Mouse (Mus musculus) CH12.LX (cell line): ENCODE results near the gene Taf15. TPM values are rescaled to one million over a fixed set of nuclear protein-coding genes. Genes with fewer than 3 reads are reported as not detected.
A peak's percentile ranks its signal among the peaks of the same experiment; 100 is the strongest.

Experiments used
- DNase-seq: peaks from one replicate; pipeline ENCODE4 v3.0.0-alpha.2; 2013; ENCODE audit errors: extremely low read depth
- H3K27ac ChIP-seq: 2 replicates; pipeline ENCODE4 v1.5.1; 2012; ENCODE audit warnings: low read depth, mild to moderate bottlenecking, control low read depth, moderate library complexity; ENCODE audit not compliant: insufficient read depth
- H3K27me3 ChIP-seq: replicated peaks from 2 replicates; pipeline ENCODE3; 2012; ENCODE audit warnings: inconsistent platforms
- H3K36me3 ChIP-seq, 2 experiments: replicated peaks in 1 of 2; 2 replicates each; pipeline versions ENCODE3 to v1.6.1; 2012; ENCODE audit warnings: inconsistent platforms in 1 of 2, low read length in 1 of 2, mild to moderate bottlenecking in 1 of 2, mixed read lengths in 1 of 2, moderate library complexity in 1 of 2; ENCODE audit not compliant: control insufficient read depth in 1 of 2, insufficient read depth in 1 of 2
- H3K4me1 ChIP-seq, 2 experiments: 2 replicates each; pipeline ENCODE4 v1.6.1; 2012; ENCODE audit warnings: inconsistent platforms in 1 of 2, moderate library complexity in 1 of 2; ENCODE audit not compliant: insufficient read depth in 2 of 2, control insufficient read depth in 1 of 2
- H3K4me2 ChIP-seq: 2 replicates; pipeline ENCODE4 v1.6.1; 2012; ENCODE audit warnings: low read depth, mild to moderate bottlenecking, control low read depth; ENCODE audit not compliant: poor library complexity, insufficient read depth, severe bottlenecking
- H3K4me3 ChIP-seq, 3 experiments: fragments of 150-350 bp in 1 of 3; sonication (generic) in 1 of 3; replicated peaks in 1 of 3; 2 replicates each; pipeline versions ENCODE3 to v1.5.1; 2011 to 2012; ENCODE audit warnings: low read depth in 2 of 3, low read length in 2 of 3, mild to moderate bottlenecking in 2 of 3, moderate library complexity in 2 of 3, control low read depth in 1 of 3, improper control_type of control experiment in 1 of 3, inconsistent platforms in 1 of 3, mixed read lengths in 1 of 3; ENCODE audit not compliant: poor library complexity in 1 of 3
- H3K79me2 ChIP-seq: replicated peaks from 2 replicates; pipeline ENCODE4 v1.6.1; 2012; ENCODE audit warnings: mild to moderate bottlenecking, moderate library complexity; ENCODE audit not compliant: control insufficient read depth, poor library complexity, insufficient read depth, severe bottlenecking; ENCODE audit errors: extremely low read depth
- H3K9ac ChIP-seq: 2 replicates; pipeline ENCODE4 v1.6.1; 2012; ENCODE audit warnings: low read depth, mild to moderate bottlenecking, control low read depth, moderate library complexity; ENCODE audit not compliant: insufficient read depth
- H3K9me3 ChIP-seq: replicated peaks from 2 replicates; pipeline ENCODE3; 2012; ENCODE audit warnings: low read length, inconsistent platforms, mixed read lengths
- BHLHE40 ChIP-seq: IDR thresholded peaks from 2 replicates; pipeline ENCODE4 v1.6.1; 2011; ENCODE audit warnings: mild to moderate bottlenecking, low read depth, low read length, improper control_type of control experiment
- CHD2 ChIP-seq: IDR thresholded peaks from 2 replicates; pipeline ENCODE4 v1.6.1; 2011; ENCODE audit warnings: low read length, improper control_type of control experiment
- E2F4 ChIP-seq: IDR thresholded peaks from 2 replicates; pipeline ENCODE4 v1.6.1; 2011; ENCODE audit warnings: low read depth, low read length, improper control_type of control experiment; ENCODE audit not compliant: insufficient replicate concordance
- ELF1 ChIP-seq: IDR thresholded peaks from 2 replicates; pipeline ENCODE4 v1.6.1; 2014; ENCODE audit warnings: low read depth, mild to moderate bottlenecking, inconsistent platforms, low read length, improper control_type of control experiment
- EP300 ChIP-seq: IDR thresholded peaks from 2 replicates; pipeline ENCODE4 v1.6.1; 2011; ENCODE audit warnings: low read length, improper control_type of control experiment
- GABPA ChIP-seq: IDR thresholded peaks from 2 replicates; pipeline ENCODE4 v1.6.1; 2012; ENCODE audit warnings: low read depth, low read length, improper control_type of control experiment, inconsistent platforms; ENCODE audit not compliant: insufficient replicate concordance
- HCFC1 ChIP-seq: IDR thresholded peaks from 2 replicates; pipeline ENCODE4 v1.6.1; 2012; ENCODE audit warnings: low read depth, mild to moderate bottlenecking, inconsistent platforms, low read length, improper control_type of control experiment
- IRF4 ChIP-seq: IDR thresholded peaks from 2 replicates; pipeline ENCODE4 v1.6.1; 2014; ENCODE audit warnings: low read depth, mild to moderate bottlenecking, inconsistent platforms, low read length, improper control_type of control experiment
- JUN ChIP-seq: IDR thresholded peaks from 2 replicates; pipeline ENCODE4 v1.6.1; 2011; ENCODE audit warnings: low read depth, mild to moderate bottlenecking, low read length, improper control_type of control experiment, moderate library complexity; ENCODE audit not compliant: insufficient read depth
- KAT2A ChIP-seq: IDR thresholded peaks from 2 replicates; pipeline ENCODE4 v1.6.1; 2012; ENCODE audit warnings: low read length, improper control_type of control experiment, inconsistent platforms; ENCODE audit not compliant: insufficient replicate concordance
- MAFK ChIP-seq: IDR thresholded peaks from 2 replicates; pipeline ENCODE4 v1.6.1; 2011; ENCODE audit warnings: low read length, improper control_type of control experiment; ENCODE audit not compliant: insufficient replicate concordance
- MAX ChIP-seq: IDR thresholded peaks from 2 replicates; pipeline ENCODE4 v1.6.1; 2011; ENCODE audit warnings: low read length, improper control_type of control experiment
- MAZ ChIP-seq: IDR thresholded peaks from 2 replicates; pipeline ENCODE4 v1.6.1; 2012; ENCODE audit warnings: low read depth, mild to moderate bottlenecking, inconsistent platforms, low read length, improper control_type of control experiment, moderate library complexity
- MEF2A ChIP-seq: IDR thresholded peaks from 2 replicates; pipeline ENCODE4 v1.6.1; 2014; ENCODE audit warnings: low read depth, mild to moderate bottlenecking, inconsistent platforms, low read length, improper control_type of control experiment, borderline replicate concordance
- MXI1 ChIP-seq: IDR thresholded peaks from 2 replicates; pipeline ENCODE4 v1.6.1; 2011; ENCODE audit warnings: mild to moderate bottlenecking, low read depth, low read length, improper control_type of control experiment
- MYC ChIP-seq: IDR thresholded peaks from 2 replicates; pipeline ENCODE4 v1.6.1; 2011; ENCODE audit warnings: low read depth, mild to moderate bottlenecking, improper control_type of control experiment, low read length
- NELFE ChIP-seq: IDR thresholded peaks from 2 replicates; pipeline ENCODE4 v1.6.1; 2011; ENCODE audit warnings: low read depth, low read length, improper control_type of control experiment
- NRF1 ChIP-seq: IDR thresholded peaks from 2 replicates; pipeline ENCODE4 v1.6.1; 2014; ENCODE audit warnings: low read depth, mild to moderate bottlenecking, inconsistent platforms, low read length, improper control_type of control experiment, moderate library complexity
- PAX5 ChIP-seq: IDR thresholded peaks from 2 replicates; pipeline ENCODE4 v1.6.1; 2012; ENCODE audit warnings: low read length, inconsistent platforms, mixed read lengths
- POLR2AphosphoS2 ChIP-seq: IDR thresholded peaks from 2 replicates; pipeline ENCODE4 v1.6.1; 2011; ENCODE audit warnings: low read depth, low read length, improper control_type of control experiment
- RAD21 ChIP-seq: IDR thresholded peaks from 2 replicates; pipeline ENCODE4 v1.6.1; 2011; ENCODE audit warnings: low read depth, mild to moderate bottlenecking, low read length, improper control_type of control experiment, moderate library complexity
- RCOR1 ChIP-seq: conservative IDR thresholded peaks from 2 replicates; pipeline ENCODE4 v1.6.1; 2012; ENCODE audit warnings: low read depth, mild to moderate bottlenecking, inconsistent platforms, low read length, improper control_type of control experiment
- SIN3A ChIP-seq: IDR thresholded peaks from 2 replicates; pipeline ENCODE4 v1.6.1; 2012; ENCODE audit warnings: low read length, improper control_type of control experiment, inconsistent platforms
- TBP ChIP-seq: conservative IDR thresholded peaks from 2 replicates; pipeline ENCODE4 v1.6.1; 2011; ENCODE audit warnings: low read depth, low read length, improper control_type of control experiment
- TCF12 ChIP-seq: IDR thresholded peaks from 2 replicates; pipeline ENCODE4 v1.6.1; 2014; ENCODE audit warnings: low read depth, mild to moderate bottlenecking, inconsistent platforms, low read length, improper control_type of control experiment
- UBTF ChIP-seq: IDR thresholded peaks from 2 replicates; pipeline ENCODE4 v1.6.1; 2012; ENCODE audit warnings: low read depth, mild to moderate bottlenecking, inconsistent platforms, low read length, improper control_type of control experiment, moderate library complexity
- USF1 ChIP-seq: IDR thresholded peaks from 2 replicates; pipeline ENCODE4 v1.6.1; 2014; ENCODE audit warnings: low read depth, mild to moderate bottlenecking, inconsistent platforms, low read length, improper control_type of control experiment
- USF2 ChIP-seq: conservative IDR thresholded peaks from 2 replicates; pipeline ENCODE4 v1.6.1; 2011; ENCODE audit warnings: low read depth, low read length, improper control_type of control experiment
- ZC3H11A ChIP-seq: IDR thresholded peaks from 2 replicates; pipeline ENCODE4 v1.6.1; 2012; ENCODE audit warnings: low read depth, mild to moderate bottlenecking, inconsistent platforms, low read length, improper control_type of control experiment
- ZKSCAN1 ChIP-seq: IDR thresholded peaks from 2 replicates; pipeline ENCODE4 v1.6.1; 2012; ENCODE audit warnings: low read depth, inconsistent platforms, low read length, improper control_type of control experiment, borderline replicate concordance
- ZMIZ1 ChIP-seq: IDR thresholded peaks from 2 replicates; pipeline ENCODE4 v1.6.1; 2012; ENCODE audit warnings: low read depth, mild to moderate bottlenecking, inconsistent platforms, low read length, improper control_type of control experiment
- dilution Hi-C: fragments of 300-500 bp; cut with MboI; formaldehyde crosslinking; loops from 2 replicates; pipeline ENCODE4 v1.14.3; 2020; ENCODE audit warnings: low sequenced_read_pairs; ENCODE audit not compliant: extremely low pct_unique_long_range_greater_than_20kb, extremely low pct_ligation_motif_present
- in situ Hi-C: fragments of 300-500 bp; cut with MboI; formaldehyde crosslinking; loops from 3 replicates; pipeline ENCODE4 v1.14.3; 2019; ENCODE audit warnings: low sequenced_read_pairs, low pct_ligation_motif_present, low pct_unique_long_range_greater_than_20kb, mixed read lengths
- polyA plus RNA-seq: library from polyadenylated mRNA; unstranded; fragments of >175 nt; gene quantifications from 2 replicates; pipeline ENCODE4 v1.2.1, GENCODE M21; 2012; ENCODE audit warnings: low read depth; ENCODE audit not compliant: insufficient read length
- total RNA-seq, 2 experiments: library from RNA; depleted of rRNA; stranded (reverse); fragments of 300-350 nt in 1 of 2; fragments of >200 nt in 1 of 2; gene quantifications; 2 replicates each; pipeline ENCODE4 v1.2.3; 2012 to 2014

The Taf15 gene
- total and polyA plus RNA-seq, 3 experiments: 38.8 to 367 (median 69.8) TPM

GRCm38 (mm10) chr11:83530360-83530759, 57.5 kb downstream of the Taf15 start, which contains the start of gene Ccl5:
Ccl5 (minus strand) TSS chr11:83530518.
- Histone ChIP-seq H3K4me3 (no peak within 1 kb of the TSS), H3K4me1 (peaks cover 32 to 39% of the 10 kb centered on the region in 2 experiments), H3K36me3 (peaks cover 5 to 32% of the 10 kb centered on the region in 2 experiments), H3K9me3 (no peaks in the 10 kb centered on the region), H3K79me2 (no peaks in the 10 kb centered on the region), H3K27me3 (no peaks in the 10 kb centered on the region), H3K9ac (no peak within 1 kb of the TSS), H3K4me2 (no peak within 1 kb of the TSS), H3K27ac (no peak within 1 kb of the TSS)
- TF ChIP-seq BHLHE40: no peak
- TF ChIP-seq MEF2A: no peak
- no peak for TF ChIP-seq GABPA
- TF ChIP-seq TCF12: no peak
- TF ChIP-seq ZKSCAN1: no peak
- dilution Hi-C loops: no loop called here
- no peak for DNase-seq
- in situ Hi-C loops: no loop called here

DNA sequence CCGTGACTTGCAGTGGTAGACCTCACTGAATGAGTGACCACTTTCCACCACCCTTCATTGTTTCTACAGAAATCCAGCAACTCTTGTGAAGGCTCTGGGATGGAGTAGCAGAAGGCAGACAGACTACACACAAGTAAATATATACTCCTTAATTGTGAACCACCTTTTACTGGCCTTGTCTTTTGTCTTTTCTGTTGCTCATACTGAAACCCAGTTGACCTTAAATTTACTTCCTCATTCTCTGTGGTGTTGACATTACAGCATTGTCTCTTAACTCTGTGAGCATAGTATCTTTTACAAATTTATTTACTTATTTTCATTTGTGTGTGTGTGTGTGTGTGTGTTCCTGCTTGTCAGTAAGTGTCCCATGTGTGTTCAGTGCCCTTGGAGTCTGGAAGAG, 60.3 kb downstream of the Taf15 start:
- Histone ChIP-seq H3K27me3 (no peaks in the 10 kb centered on the region), H3K36me3 (peaks cover 0 to 18% of the 10 kb centered on the region in 2 experiments), H3K79me2 (no peaks in the 10 kb centered on the region), H3K9me3 (no peaks in the 10 kb centered on the region), H3K27ac (peak overlapping the region; percentile 34), H3K4me3 (no peak overlapping the region), H3K4me1 (peaks cover 39 to 62% of the 10 kb centered on the region in 2 experiments), H3K9ac (no peak overlapping the region), H3K4me2 (no peak overlapping the region)
- in situ Hi-C loops: no loop called here
- peak; percentile 56 for DNase-seq
- dilution Hi-C loops: no loop called here
- TF ChIP-seq MEF2A (peak; percentile 55; the same call in 1 of the 2 replicates), KAT2A (no peak), HCFC1 (no peak), EP300 (peak; percentile 96), ZC3H11A (no peak), MAFK (no peak), MYC (no peak), NRF1 (no peak), BHLHE40 (peak; percentile 49; the same call in 1 of the 2 replicates), ZMIZ1 (no peak), ELF1 (peak; percentile 27; the same call in 1 of the 2 replicates), TCF12 (no peak; the same call in 1 of the 2 replicates), TBP (peak; percentile 47; the same call in 1 of the 2 replicates), RAD21 (no peak), RCOR1 (no peak), UBTF (no peak), CHD2 (no peak), NELFE (no peak), JUN (peak; percentile 83), PAX5 (no peak), POLR2AphosphoS2 (no peak), ZKSCAN1 (no peak), MAX (no peak), E2F4 (no peak), GABPA (no peak), SIN3A (no peak), IRF4 (peak; percentile 98), MAZ (no peak), MXI1 (no peak), USF2 (no peak), USF1 (no peak)
